In genomic region chr9:60687891-60688324, GRCm38 (mm10) we compare ENCODE assay signal across 8 mouse cellular contexts. TPM values are rescaled to one million over a fixed set of nuclear protein-coding genes. Genes with fewer than 3 reads are reported as not detected.
DNase-seq lines count a peak whose midpoint lies in the region; ATAC-seq and TF ChIP-seq lines count a peak whose summit lies in the region.

Gene Lrrc49 (minus strand): TSS chr9:60688158.

- peaks cover 0 to 11% of the 10 kb centered on the region in 2 experiments; a peak in 1 of 4 replicates for H3K4me1 ChIP-seq in CH12.LX (ENCODE audit: control insufficient read depth in 1 of 2, insufficient read depth in 2 of 2)
- peaks cover 16% of the 10 kb centered on the region for H3K4me1 ChIP-seq in forebrain, embryonic 13.5 days
- peaks cover 5% of the 10 kb centered on the region for H3K4me1 ChIP-seq in liver, postnatal 0 days (ENCODE audit: insufficient read depth)
- H3K4me1 ChIP-seq in neural tube, embryonic 14.5 days (ENCODE audit: control insufficient read depth, insufficient read depth, low read length): 0 out of 2 replicates have a peak, but pooled peaks cover 7% of the 10 kb centered on the region

- no peak within 1 kb of the TSS for H3K27ac ChIP-seq in CH12.LX (ENCODE audit: insufficient read depth, low read depth)
- H3K27ac ChIP-seq in forebrain, embryonic 13.5 days: peak within 1 kb of the TSS; percentile 98
- H3K27ac ChIP-seq in liver, postnatal 0 days (ENCODE audit: low read depth): no peak within 1 kb of the TSS
- H3K27ac ChIP-seq in neural tube, embryonic 14.5 days (ENCODE audit: low read depth, low read length): peak within 1 kb of the TSS; percentile 96

- dilution Hi-C loops in CH12.LX (cut with MboI; ENCODE audit: extremely low pct_ligation_motif_present, extremely low pct_unique_long_range_greater_than_20kb, low sequenced_read_pairs): no loop called here

- intact Hi-C loops in heart, postnatal 10 days (cut with DNase I): loop anchor here (2.0 to 5.0 kb wide), 2 partner anchors 166 to 443 kb away; partner anchors contain the start of gene Thsd4

- H3K36me3 ChIP-seq in CH12.LX (replicated peaks in 1 of 2; ENCODE audit: control insufficient read depth in 1 of 2, insufficient read depth in 1 of 2, low read length in 1 of 2): peaks cover 0 to 6% of the 10 kb centered on the region in 2 experiments
- H3K36me3 ChIP-seq in forebrain, embryonic 13.5 days (ENCODE audit: poor library complexity, severe bottlenecking): peaks cover 16% of the 10 kb centered on the region
- no peaks in the 10 kb centered on the region for H3K36me3 ChIP-seq in liver, postnatal 0 days (replicated peaks; ENCODE audit: insufficient read depth, low read length)
- peaks cover 11% of the 10 kb centered on the region for H3K36me3 ChIP-seq in neural tube, embryonic 14.5 days (ENCODE audit: control insufficient read depth, insufficient read depth, low read length)

- H3K4me2 ChIP-seq in CH12.LX (ENCODE audit: insufficient read depth, low read depth, poor library complexity, severe bottlenecking): peak within 1 kb of the TSS; percentile 35
- peak within 1 kb of the TSS; percentile 60 for H3K4me2 ChIP-seq in forebrain, embryonic 13.5 days
- peak within 1 kb of the TSS; percentile 73 for H3K4me2 ChIP-seq in liver, postnatal 0 days (ENCODE audit: low read depth, low read length)
- H3K4me2 ChIP-seq in neural tube, embryonic 14.5 days (ENCODE audit: low read depth, low read length): peak within 1 kb of the TSS; percentile 52

- DNase-seq in CH12.LX (ENCODE audit: extremely low read depth): peak; percentile 90
- DNase-seq in c-Kit-positive CD71-negative TER-119-negative erythroid progenitor cells, embryonic 14.5 days (ENCODE audit: low read depth): peak; percentile 60
- peak; percentile 93 to 96 for DNase-seq in heart, postnatal 10 days
- DNase-seq in large intestine, adult 2 months (ENCODE audit: low read depth, low spot score): peak; percentile 77
- DNase-seq in liver, postnatal 0 days: peak; percentile 81
- peak; percentile 92 for DNase-seq in testis, postnatal 10 days (ENCODE audit: low spot score)

- TF ChIP-seq EP300 in CH12.LX (IDR thresholded peaks at IDR 0.05; ENCODE audit: low read length): no peak
- no peak for TF ChIP-seq EP300 in liver, postnatal 0 days (IDR thresholded peaks at IDR 0.05; ENCODE audit: low read depth)

- TF ChIP-seq CTCF in CH12.LX (conservative IDR thresholded peaks at IDR 0.05 in 1 of 2, IDR thresholded peaks at IDR 0.05 in 1 of 2; ENCODE audit: low read depth in 2 of 2, low read length in 2 of 2): no peak
- TF ChIP-seq CTCF in liver, postnatal 0 days (IDR thresholded peaks at IDR 0.05; ENCODE audit: low read depth): no peak

- H3K4me3 ChIP-seq in CH12.LX (replicated peaks in 1 of 3; ENCODE audit: low read depth in 2 of 3, low read length in 2 of 3, poor library complexity in 1 of 3): peak within 1 kb of the TSS; percentile 64 to 85 (median 74)
- H3K4me3 ChIP-seq in forebrain, embryonic 13.5 days: peak within 1 kb of the TSS; percentile 66
- H3K4me3 ChIP-seq in liver, postnatal 0 days (ENCODE audit: low read depth, low read length): peak within 1 kb of the TSS; percentile 52
- peak within 1 kb of the TSS; percentile 47 for H3K4me3 ChIP-seq in neural tube, embryonic 14.5 days (ENCODE audit: low read depth, low read length)

- under 1% methylated on average over 21 of the region's 21 CpGs for WGBS in forebrain, embryonic 13.5 days
- under 1% methylated on average over 21 of the region's 21 CpGs for WGBS in large intestine, adult 2 months
- 1% methylated on average over 21 of the region's 21 CpGs for WGBS in liver, postnatal 0 days (ENCODE audit: insufficient replicate concordance)
- WGBS in neural tube, embryonic 14.5 days: 1% methylated on average over 21 of the region's 21 CpGs

- peak; percentile 24 for TF ChIP-seq POLR2A in CH12.LX (IDR thresholded peaks at IDR 0.05; ENCODE audit: low read depth, low read length)

- in situ Hi-C loops in CH12.LX (cut with MboI; ENCODE audit: low pct_ligation_motif_present, low pct_unique_long_range_greater_than_20kb, low sequenced_read_pairs): no loop called here

- peak within 1 kb of the TSS; percentile 0; the same call in 1 of the 2 replicates for H3K9ac ChIP-seq in CH12.LX (ENCODE audit: insufficient read depth, low read depth)
- H3K9ac ChIP-seq in forebrain, embryonic 13.5 days: peak within 1 kb of the TSS; percentile 72
- H3K9ac ChIP-seq in liver, postnatal 0 days (replicated peaks): no peak within 1 kb of the TSS
- peak within 1 kb of the TSS; percentile 60 for H3K9ac ChIP-seq in neural tube, embryonic 14.5 days (replicated peaks; ENCODE audit: low read depth, low read length)

- H3K27me3 ChIP-seq in CH12.LX (replicated peaks): peaks cover 2% of the 10 kb centered on the region
- no peaks in the 10 kb centered on the region for H3K27me3 ChIP-seq in forebrain, embryonic 13.5 days
- no peaks in the 10 kb centered on the region for H3K27me3 ChIP-seq in liver, postnatal 0 days (ENCODE audit: insufficient read depth, low read length)
- no peaks in the 10 kb centered on the region for H3K27me3 ChIP-seq in neural tube, embryonic 14.5 days (ENCODE audit: control insufficient read depth, insufficient read depth, low read length)

- H3K9me3 ChIP-seq in CH12.LX (replicated peaks; ENCODE audit: low read length): peaks cover 5% of the 10 kb centered on the region
- no peaks in the 10 kb centered on the region for H3K9me3 ChIP-seq in forebrain, embryonic 13.5 days (replicated peaks)
- H3K9me3 ChIP-seq in liver, postnatal 0 days (ENCODE audit: low read length): no peaks in the 10 kb centered on the region
- no peaks in the 10 kb centered on the region for H3K9me3 ChIP-seq in neural tube, embryonic 14.5 days (ENCODE audit: control insufficient read depth, low read length)

- no peaks in the 10 kb centered on the region for H3K79me2 ChIP-seq in CH12.LX (replicated peaks; ENCODE audit: control insufficient read depth, extremely low read depth, insufficient read depth, poor library complexity, severe bottlenecking)

- peak; percentile 96 for ATAC-seq in forebrain, embryonic 13.5 days
- ATAC-seq in liver, postnatal 0 days: peak; percentile 88
- ATAC-seq in neural tube, embryonic 14.5 days (ENCODE audit: low read depth): peak; percentile 98

- TF ChIP-seq RAD21 in CH12.LX (IDR thresholded peaks at IDR 0.05; ENCODE audit: low read depth, low read length): no peak

TF ChIP-seq in CH12.LX, 34 proteins besides CTCF, POLR2A, EP300 and RAD21 (continues in another document):
- TF ChIP-seq TCF12 (IDR thresholded peaks at IDR 0.05; ENCODE audit: low read depth, low read length): no peak
- TF ChIP-seq HCFC1 (IDR thresholded peaks at IDR 0.05; ENCODE audit: low read depth, low read length): peak; percentile 86
- TF ChIP-seq RCOR1 (conservative IDR thresholded peaks at IDR 0.05; ENCODE audit: low read depth, low read length): no peak
- no peak for TF ChIP-seq USF2 (conservative IDR thresholded peaks at IDR 0.05; ENCODE audit: low read depth, low read length)
- TF ChIP-seq CHD1 (IDR thresholded peaks at IDR 0.05; ENCODE audit: low read depth, low read length): no peak
- no peak for TF ChIP-seq TBP (conservative IDR thresholded peaks at IDR 0.05; ENCODE audit: low read depth, low read length)
- no peak for TF ChIP-seq JUN (IDR thresholded peaks at IDR 0.05; ENCODE audit: insufficient read depth, low read depth, low read length)
- TF ChIP-seq POLR2AphosphoS2 (IDR thresholded peaks at IDR 0.05; ENCODE audit: low read depth, low read length): no peak
- no peak for TF ChIP-seq MEF2A (IDR thresholded peaks at IDR 0.05; ENCODE audit: borderline replicate concordance, low read depth, low read length)
- TF ChIP-seq ZKSCAN1 (IDR thresholded peaks at IDR 0.05; ENCODE audit: borderline replicate concordance, low read depth, low read length): no peak
- no peak for TF ChIP-seq MAZ (IDR thresholded peaks at IDR 0.05; ENCODE audit: low read depth, low read length)
- no peak for TF ChIP-seq ZC3H11A (IDR thresholded peaks at IDR 0.05; ENCODE audit: low read depth, low read length)
- TF ChIP-seq ETS1 (conservative IDR thresholded peaks at IDR 0.05; ENCODE audit: low read depth, low read length): no peak
- no peak for TF ChIP-seq UBTF (IDR thresholded peaks at IDR 0.05; ENCODE audit: low read depth, low read length)
- TF ChIP-seq USF1 (IDR thresholded peaks at IDR 0.05; ENCODE audit: low read depth, low read length): no peak
- TF ChIP-seq ELF1 (IDR thresholded peaks at IDR 0.05; ENCODE audit: low read depth, low read length): peak; percentile 57
- no peak for TF ChIP-seq GABPA (IDR thresholded peaks at IDR 0.05; ENCODE audit: insufficient replicate concordance, low read depth, low read length)
- peak; percentile 86; the same call in 1 of the 2 replicates for TF ChIP-seq E2F4 (IDR thresholded peaks at IDR 0.05; ENCODE audit: insufficient replicate concordance, low read depth, low read length)
- no peak for TF ChIP-seq MYC (IDR thresholded peaks at IDR 0.05; ENCODE audit: low read depth, low read length)
- no peak for TF ChIP-seq BHLHE40 (IDR thresholded peaks at IDR 0.05; ENCODE audit: low read depth, low read length)
- TF ChIP-seq IRF4 (IDR thresholded peaks at IDR 0.05; ENCODE audit: low read depth, low read length): no peak
- no peak for TF ChIP-seq CHD2 (IDR thresholded peaks at IDR 0.05; ENCODE audit: low read length)
- no peak for TF ChIP-seq PAX5 (IDR thresholded peaks at IDR 0.05; ENCODE audit: low read length)
- TF ChIP-seq NELFE (IDR thresholded peaks at IDR 0.05; ENCODE audit: low read depth, low read length): no peak
- no peak for TF ChIP-seq MAX (IDR thresholded peaks at IDR 0.05; ENCODE audit: low read length)
- peak; percentile 82 for TF ChIP-seq SIN3A (IDR thresholded peaks at IDR 0.05; ENCODE audit: low read length)
- no peak for TF ChIP-seq JUND (conservative IDR thresholded peaks at IDR 0.05; ENCODE audit: low read depth, low read length)
- no peak for TF ChIP-seq KAT2A (IDR thresholded peaks at IDR 0.05; ENCODE audit: insufficient replicate concordance, low read length)
- no peak for TF ChIP-seq NRF1 (IDR thresholded peaks at IDR 0.05; ENCODE audit: low read depth, low read length)
- TF ChIP-seq ZMIZ1 (IDR thresholded peaks at IDR 0.05; ENCODE audit: low read depth, low read length): no peak
- TF ChIP-seq SMC3 (IDR thresholded peaks at IDR 0.05; ENCODE audit: low read depth, low read length): no peak

RNA-seq across cellular contexts. Expression of gene Lrrc49, which starts in this region (rescaled TPM):
- total RNA-seq in CH12.LX (2012; rRNA removed): 3.1 and 3.7 TPM in 2 replicates
- 6.6 TPM in 2 replicates for total RNA-seq in CH12.LX (2014; rRNA removed)
- 6.2 and 7.1 TPM in 2 replicates for polyA plus RNA-seq in CH12.LX (2012; ENCODE audit: insufficient read length, low read depth)
- 62.1 and 64.2 TPM in 2 replicates for polyA plus RNA-seq in forebrain, embryonic 13.5 days (2015; fragmentation: Nextera tagmentation; extraction: Ambion mirVana)
- total RNA-seq in heart, postnatal 10 days (2021): 1 to 10 TPM; 7.2 to 9.3 TPM
- polyA plus RNA-seq in large intestine, adult 2 months (2012; rRNA removed): 6.1 and 6.3 TPM in 2 replicates
- 0.63 and 0.66 TPM in 2 replicates for polyA plus RNA-seq in liver, postnatal 0 days (2015; fragmentation: Nextera tagmentation; extraction: Ambion mirVana)
- polyA plus RNA-seq in neural tube, embryonic 14.5 days (2014; fragmentation: Nextera tagmentation; extraction: Ambion mirVana): 84.0 and 91.0 TPM in 2 replicates

Comparison
In these comparisons a context has a peak if more than half of its experiments do, and no peak if none do; other contexts are left out.
1. Peak in DNase-seq, ATAC-seq, H3K4me3 ChIP-seq and H3K4me2 ChIP-seq in liver, postnatal 0 days; RNA of the gene not detected or under 1 TPM.
2. H3K27ac ChIP-seq: peak in forebrain, embryonic 13.5 days (single experiment) and neural tube, embryonic 14.5 days (single experiment); none in CH12.LX (single experiment) and liver, postnatal 0 days (single experiment).
3. Peak in every context shown above with its lines, with median percentiles within 50 percentile points of each other: DNase-seq, H3K4me2 ChIP-seq, H3K4me3 ChIP-seq and ATAC-seq.